ENCODE assay signal across 10 mouse cellular contexts in the genomic region with DNA sequence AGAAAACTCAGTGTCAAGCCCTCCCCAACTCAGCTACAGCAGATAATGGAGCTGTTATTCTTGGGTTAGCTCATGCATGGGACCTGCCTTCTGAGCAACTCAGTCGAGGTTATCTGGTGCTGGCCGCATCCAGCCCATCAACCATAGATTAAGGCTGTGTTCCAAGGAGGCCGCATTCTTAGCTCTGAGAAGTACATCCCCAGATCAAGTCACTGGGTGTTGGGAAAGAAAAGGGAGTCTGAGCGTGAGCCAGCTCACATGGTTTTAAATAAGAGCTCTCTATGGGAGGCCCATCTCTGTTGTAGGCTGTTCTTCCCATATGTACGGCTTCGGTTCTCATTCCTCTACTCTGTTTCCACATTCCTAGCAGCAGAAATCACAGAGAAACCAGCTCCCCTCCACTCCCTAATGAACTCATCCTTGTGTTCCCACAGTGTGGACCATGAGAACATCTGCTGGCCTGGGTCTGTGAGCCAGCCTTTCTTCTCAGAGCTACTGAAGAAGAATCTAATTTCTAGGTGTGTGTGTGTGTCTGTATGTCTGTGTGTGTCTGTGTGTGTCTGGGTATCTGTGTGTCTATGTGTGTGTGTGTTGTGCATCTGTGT. TPM values are rescaled to one million over a fixed set of nuclear protein-coding genes. Genes with fewer than 3 reads are reported as not detected.
DNase-seq lines count a peak whose midpoint lies in the region; ATAC-seq lines count a peak whose summit lies in the region.
"Had no signal": no experiment of that assay in that cellular context is flagged by ENCODE, and none has a peak within 500 bp of the region (broad histone marks: within the 10 kb centered on the region; RNA-seq: fewer than 3 reads in every experiment).

No protein-coding gene starts in this region.

- WGBS in limb, embryonic 13.5 days, result 79% methylated on average over 6 of the region's 6 CpGs
- WGBS in limb, embryonic 10.5 days, result 90% methylated on average over 6 of the region's 6 CpGs
- WGBS in forebrain, embryonic 14.5 days, result 47% methylated on average over 6 of the region's 6 CpGs

- H3K9me3 ChIP-seq in limb, embryonic 13.5 days, result no peaks in the 10 kb centered on the region
- H3K9me3 ChIP-seq in limb, embryonic 10.5 days (replicated peaks), result no peaks in the 10 kb centered on the region
- H3K9me3 ChIP-seq in erythroblast, embryonic 14.5 days (ENCODE audit: control insufficient read depth, low read length), result no peaks in the 10 kb centered on the region
- no peaks in the 10 kb centered on the region for H3K9me3 ChIP-seq in forebrain, embryonic 14.5 days (replicated peaks; ENCODE audit: control insufficient read depth, low read length)

- H3K9ac ChIP-seq in limb, embryonic 13.5 days, result no peak overlapping the region
- H3K9ac ChIP-seq in forebrain, embryonic 14.5 days (ENCODE audit: low read length), result no peak overlapping the region
- H3K9ac ChIP-seq: forebrain, postnatal 0 days had no signal

- no peak for DNase-seq in limb, embryonic 10.5 days (ENCODE audit: low spot score)
- no peak for DNase-seq in kidney, adult 11 months
- no peak for DNase-seq in forebrain, embryonic 14.5 days (ENCODE audit: low spot score)
- DNase-seq: forebrain, postnatal 0 days; lung, postnatal 4 days had no signal

- peak overlapping the region; percentile 33; the same call in 1 of the 2 replicates for H3K27ac ChIP-seq in limb, embryonic 13.5 days
- no peak overlapping the region for H3K27ac ChIP-seq in limb, embryonic 10.5 days
- 0 out of 2 replicates have a peak overlapping the region, but pooled peaks have one; percentile 17 for H3K27ac ChIP-seq in brown adipose tissue, adult 24 weeks (replicated peaks; ENCODE audit: low read depth, low read length)
- H3K27ac ChIP-seq in forebrain, embryonic 14.5 days (ENCODE audit: low read depth, low read length), result no peak overlapping the region

- H3K4me2 ChIP-seq in limb, embryonic 13.5 days (replicated peaks), result no peak overlapping the region
- no peak overlapping the region for H3K4me2 ChIP-seq in forebrain, embryonic 14.5 days (ENCODE audit: low read length)

- H3K4me3 ChIP-seq in limb, embryonic 13.5 days, result no peak overlapping the region
- H3K4me3 ChIP-seq in limb, embryonic 10.5 days, result no peak overlapping the region
- no peak overlapping the region for H3K4me3 ChIP-seq in brown adipose tissue, adult 24 weeks (ENCODE audit: insufficient read depth, low read depth, low read length)
- peak overlapping the region; percentile 14 for H3K4me3 ChIP-seq in erythroblast, embryonic 14.5 days (replicated peaks)
- no peak overlapping the region for H3K4me3 ChIP-seq in forebrain, embryonic 14.5 days (ENCODE audit: low read depth, low read length)
- H3K4me3 ChIP-seq: myocyte had no signal

- 0 out of 2 replicates have a peak, but pooled peaks have one; percentile 30 for ATAC-seq in limb, embryonic 13.5 days (ENCODE audit: low FRiP score, low read depth)
- ATAC-seq in megakaryocyte progenitor cell, adult 5-6 weeks (replicated peaks; ENCODE audit: poor library complexity), result peak; percentile 14
- no peak for ATAC-seq in forebrain, embryonic 14.5 days
- ATAC-seq: forebrain, postnatal 0 days had no signal

- peaks cover 27% of the 10 kb centered on the region for H3K4me1 ChIP-seq in limb, embryonic 13.5 days
- H3K4me1 ChIP-seq in limb, embryonic 10.5 days, result peaks cover 31% of the 10 kb centered on the region
- H3K4me1 ChIP-seq in brown adipose tissue, adult 24 weeks (ENCODE audit: control insufficient read depth, insufficient read depth, insufficient read length, low read length), result peaks cover 14% of the 10 kb centered on the region
- H3K4me1 ChIP-seq in erythroblast, embryonic 14.5 days (ENCODE audit: control insufficient read depth), result peaks cover 100% of the 10 kb centered on the region
- no peaks in the 10 kb centered on the region for H3K4me1 ChIP-seq in forebrain, embryonic 14.5 days (ENCODE audit: control insufficient read depth, insufficient read depth, low read length)

- H3K27me3 ChIP-seq in limb, embryonic 13.5 days, result no peaks in the 10 kb centered on the region
- H3K27me3 ChIP-seq in limb, embryonic 10.5 days (ENCODE audit: low read depth, poor library complexity, severe bottlenecking), result no peaks in the 10 kb centered on the region
- no peaks in the 10 kb centered on the region for H3K27me3 ChIP-seq in erythroblast, embryonic 14.5 days (ENCODE audit: control insufficient read depth)
- no peaks in the 10 kb centered on the region for H3K27me3 ChIP-seq in forebrain, embryonic 14.5 days (replicated peaks; ENCODE audit: control insufficient read depth, insufficient read depth, low read length)

- no peaks in the 10 kb centered on the region for H3K36me3 ChIP-seq in limb, embryonic 13.5 days
- no peaks in the 10 kb centered on the region for H3K36me3 ChIP-seq in limb, embryonic 10.5 days
- peaks cover 43% of the 10 kb centered on the region for H3K36me3 ChIP-seq in erythroblast, embryonic 14.5 days (ENCODE audit: control insufficient read depth)
- H3K36me3 ChIP-seq in forebrain, embryonic 14.5 days (ENCODE audit: control insufficient read depth, insufficient read depth, low read length), result no peaks in the 10 kb centered on the region

RNA-seq across cellular contexts. Expression of gene Emilin2, which starts 22.1 kb away (rescaled TPM):
- polyA plus RNA-seq in limb, embryonic 13.5 days (2015; fragmentation: Nextera tagmentation; extraction: Ambion mirVana), result 18.6 and 19.1 TPM in 2 replicates
- 30.0 and 36.1 TPM in 2 replicates for polyA plus RNA-seq in limb, embryonic 10.5 days (2016; fragmentation: Nextera tagmentation; extraction: Ambion mirVana)
- 6.3 and 10.4 TPM in 2 replicates for polyA plus RNA-seq in brown adipose tissue, adult 24 weeks (2012; ENCODE audit: insufficient read depth, insufficient read length, missing spikeins)
- polyA plus RNA-seq in erythroblast, embryonic 14.5 days (2012), result 21.3 and 32.0 TPM in 2 replicates
- 14.6 and 16.3 TPM in 2 replicates for total RNA-seq in megakaryocyte progenitor cell, adult 5-6 weeks (2015)
- 20.0 and 23.5 TPM in 2 replicates for total RNA-seq in megakaryocyte progenitor cell, adult 5-6 weeks (2017)
- polyA plus RNA-seq in forebrain, embryonic 14.5 days (2014; fragmentation: Nextera tagmentation; extraction: Ambion mirVana), result 0.72 and 0.80 TPM in 2 replicates

Comparison
In these comparisons a context has a peak if more than half of its experiments do, and no peak if none do; other contexts are left out.
1. H3K27ac ChIP-seq: peak in limb, embryonic 13.5 days (single experiment) and brown adipose tissue, adult 24 weeks (single experiment); none in limb, embryonic 10.5 days (single experiment) and forebrain, embryonic 14.5 days (single experiment).